Mouse (Mus musculus) kidney, embryonic 16.5 days (tissue): ENCODE data around the gene Cfap61. TPM values are rescaled to one million over a fixed set of nuclear protein-coding genes. Genes with fewer than 3 reads are reported as not detected.
A peak's percentile ranks its signal among the peaks of the same experiment; 100 is the strongest.

Experiments used
- ATAC-seq: fragments of 200-750 bp; cut with Nextera tagmentation; 2 replicates; pipeline ENCODE4 v1.8.0; 2017; ENCODE audit warnings: moderate TSS enrichment; ENCODE audit not compliant: low FRiP score, low TSS enrichment
- H3K27ac ChIP-seq: fragments of 300-500 bp; sonication (generic); 2 replicates; pipeline ENCODE4 v1.5.1; 2014; ENCODE audit warnings: low read length
- H3K27me3 ChIP-seq: fragments of 300-500 bp; sonication (generic); 2 replicates; pipeline ENCODE4 v1.6.1; 2014; ENCODE audit warnings: low read length, control low read depth, mixed read lengths; ENCODE audit not compliant: insufficient read depth
- H3K36me3 ChIP-seq: fragments of 300-500 bp; sonication (generic); 2 replicates; pipeline ENCODE4 v1.6.1; 2014; ENCODE audit warnings: low read length, control low read depth, mixed read lengths; ENCODE audit not compliant: insufficient read depth
- H3K4me1 ChIP-seq: fragments of 300-500 bp; sonication (generic); 2 replicates; pipeline ENCODE4 v1.6.1; 2014; ENCODE audit warnings: low read length, control low read depth, mixed read lengths; ENCODE audit not compliant: insufficient read depth
- H3K4me2 ChIP-seq: fragments of 300-500 bp; sonication (generic); replicated peaks from 2 replicates; pipeline ENCODE4 v1.6.1; 2014; ENCODE audit warnings: low read depth, low read length
- H3K4me3 ChIP-seq: fragments of 300-500 bp; sonication (generic); 2 replicates; pipeline ENCODE4 v1.5.1; 2014; ENCODE audit warnings: mild to moderate bottlenecking, low read length
- H3K9ac ChIP-seq: fragments of 300-500 bp; sonication (generic); replicated peaks from 2 replicates; pipeline ENCODE4 v1.6.1; 2014; ENCODE audit warnings: low read length
- H3K9me3 ChIP-seq: fragments of 300-500 bp; sonication (generic); 2 replicates; pipeline ENCODE4 v1.6.1; 2016; ENCODE audit warnings: low read length, control low read depth
- WGBS: fragments of 180-500 bp; shearing (Covaris S2); extraction: QIAGEN DNeasy Blood & Tissue Kit; methylation state at CpG from one replicate; pipeline ENCODE4 v1.1.7; 2014; 5-methylcytosine and 5-hydroxymethylcytosine counted together
- polyA plus RNA-seq: library from polyadenylated mRNA; unstranded; fragments of >200 nt; fragmentation: Nextera tagmentation; extraction: Ambion mirVana; gene quantifications from 2 replicates; pipeline ENCODE4 v1.2.1, GENCODE M21; 2015

Cfap61 gene
- polyA plus RNA-seq, 1 experiment from 2014 or later = 0.67 TPM

DNA sequence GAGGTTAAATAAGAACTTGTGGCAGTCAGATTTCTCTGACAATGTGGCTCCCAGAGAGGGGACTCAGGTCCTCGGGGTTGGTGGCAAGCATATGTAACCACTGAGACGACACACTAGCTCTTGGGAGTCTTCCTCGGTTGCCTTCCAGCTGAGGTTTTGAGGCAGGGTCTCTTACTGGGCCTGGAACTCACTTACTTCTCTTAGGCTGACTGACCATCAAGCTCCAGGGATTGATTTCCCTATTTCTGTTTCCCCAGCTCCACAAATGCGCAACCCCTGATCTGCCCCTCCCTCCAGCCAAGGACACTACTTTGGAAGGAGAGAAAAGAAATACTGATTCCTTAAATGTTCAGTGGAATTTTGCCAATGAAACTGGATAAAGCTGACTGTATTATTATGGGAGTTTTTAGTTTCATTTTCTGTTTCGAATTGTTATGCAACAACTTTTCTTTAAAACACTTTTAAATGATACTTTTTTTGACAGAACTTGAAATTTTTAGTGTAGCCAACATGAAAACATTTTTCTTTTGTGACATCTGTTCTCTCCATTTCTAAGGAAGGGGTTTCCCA is 63.5 kb downstream of the Cfap61 start:
- Histone ChIP-seq H3K27ac (no peak overlapping the region), H3K27me3 (no peaks in the 10 kb centered on the region), H3K4me2 (no peak overlapping the region), H3K36me3 (no peaks in the 10 kb centered on the region), H3K4me1 (no peaks in the 10 kb centered on the region), H3K9ac (no peak overlapping the region), H3K4me3 (no peak overlapping the region), H3K9me3 (no peaks in the 10 kb centered on the region)
- no peak for ATAC-seq
- WGBS = 83% methylated on average over 5 of the region's 5 CpGs

DNA sequence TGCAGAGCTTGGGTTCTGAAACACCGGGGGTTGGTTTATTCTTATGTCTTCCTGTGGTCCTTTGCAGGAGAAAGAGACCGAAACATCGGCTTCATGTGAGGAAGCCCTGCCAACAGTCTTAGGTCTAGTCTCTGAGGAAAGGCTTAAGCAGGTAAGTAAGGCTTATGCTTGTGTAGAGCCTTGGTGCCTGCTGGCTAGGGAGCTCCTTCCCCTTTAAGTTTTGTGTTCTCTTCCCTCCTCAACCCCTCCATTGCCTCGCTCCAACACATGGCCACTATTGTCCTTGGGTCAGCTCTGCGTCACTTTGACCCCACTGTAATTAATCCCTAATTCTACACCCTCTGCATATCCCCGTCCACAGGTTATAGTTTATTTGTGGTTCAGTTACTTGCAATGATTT is 74.2 kb downstream of the Cfap61 start:
- ATAC-seq = no peak

GRCm38 (mm10) chr2:146009596-146010349 is 75.2 kb downstream of the Cfap61 start:
- Histone ChIP-seq H3K36me3 (no peaks in the 10 kb centered on the region), H3K4me1 (0 out of 2 replicates have a peak, but pooled peaks cover 2% of the 10 kb centered on the region), H3K27me3 (no peaks in the 10 kb centered on the region), H3K9ac (no peak overlapping the region), H3K4me2 (no peak overlapping the region), H3K4me3 (no peak overlapping the region), H3K9me3 (no peaks in the 10 kb centered on the region), H3K27ac (no peak overlapping the region)
- 58% methylated on average over 2 of the region's 2 CpGs for WGBS
- no peak for ATAC-seq

More for the DNA sequence above, 74.2 kb downstream of the Cfap61 start:
- Histone ChIP-seq H3K9me3 (no peaks in the 10 kb centered on the region), H3K27ac (no peak overlapping the region), H3K36me3 (no peaks in the 10 kb centered on the region), H3K4me3 (no peak overlapping the region), H3K9ac (no peak overlapping the region), H3K4me1 (0 out of 2 replicates have a peak, but pooled peaks cover 2% of the 10 kb centered on the region), H3K4me2 (no peak overlapping the region), H3K27me3 (no peaks in the 10 kb centered on the region)
- 73% methylated on average over 6 of the region's 6 CpGs for WGBS

DNA sequence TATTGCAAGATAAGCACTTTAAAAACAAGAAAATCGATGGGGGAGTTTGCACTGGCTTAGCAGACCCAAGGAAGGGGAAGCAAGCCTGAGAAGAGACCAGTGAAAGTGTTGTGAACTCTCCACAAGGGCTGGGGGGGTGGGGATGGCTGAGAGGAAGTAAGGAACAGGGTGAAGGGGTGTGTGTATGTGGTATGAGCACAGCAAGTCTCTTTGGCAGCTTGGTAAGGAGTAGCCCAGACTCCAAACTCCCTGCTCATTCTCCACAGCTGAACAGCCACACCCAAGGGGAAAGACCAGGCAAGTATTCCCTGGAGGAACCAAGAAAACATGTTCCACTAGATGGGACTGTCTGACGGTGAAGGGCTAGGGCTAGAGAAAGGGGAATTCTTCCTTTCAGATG is 76.2 kb downstream of the Cfap61 start:
- Histone ChIP-seq H3K4me3 (no peak overlapping the region), H3K27ac (no peak overlapping the region), H3K4me2 (no peak overlapping the region), H3K9me3 (no peaks in the 10 kb centered on the region), H3K4me1 (0 out of 2 replicates have a peak, but pooled peaks cover 2% of the 10 kb centered on the region), H3K9ac (no peak overlapping the region), H3K27me3 (no peaks in the 10 kb centered on the region), H3K36me3 (no peaks in the 10 kb centered on the region)
- no peak; the same call in 1 of the 2 replicates for ATAC-seq
- 9% methylated on average over 2 of the region's 2 CpGs for WGBS

DNA sequence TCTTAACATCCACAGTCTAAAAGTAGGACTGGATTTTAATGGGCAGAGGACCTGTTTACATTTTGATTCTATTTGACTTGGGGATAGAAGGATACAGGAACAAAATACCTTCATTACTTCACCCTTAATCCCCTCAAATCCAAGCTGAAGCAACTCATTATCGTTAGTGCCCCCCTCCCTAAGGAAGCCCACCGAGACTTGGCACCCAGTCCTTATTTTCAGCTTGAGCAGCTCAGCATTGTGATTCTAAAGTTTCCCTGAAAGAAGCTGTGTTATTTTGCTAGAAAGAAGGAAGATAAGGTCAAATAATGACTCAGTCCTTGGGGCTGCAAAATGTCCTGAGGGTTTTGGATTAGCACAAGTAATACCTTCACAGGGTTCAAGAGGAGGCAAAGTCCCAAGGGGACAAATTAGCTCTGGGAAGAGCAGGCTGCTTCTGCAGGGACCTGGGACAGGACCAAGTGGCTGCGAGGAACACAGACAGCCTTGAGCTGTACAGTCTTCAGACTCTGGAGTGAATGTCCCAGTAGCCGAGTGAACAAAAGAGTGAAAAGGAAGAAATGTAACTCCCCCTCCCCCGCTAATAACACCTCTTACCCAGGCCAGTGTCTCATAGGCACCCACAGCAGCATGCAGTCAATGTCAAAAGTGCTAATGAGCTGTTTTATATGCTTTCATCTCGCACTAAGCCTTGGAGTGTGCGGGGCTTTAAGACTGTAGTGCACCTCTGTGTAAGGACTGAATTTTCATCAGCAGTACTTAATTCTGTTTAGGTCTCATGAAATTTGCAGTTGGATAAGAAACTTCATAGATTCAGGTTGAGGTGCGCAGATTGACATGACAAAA is 81.0 kb downstream of the Cfap61 start:
- WGBS = 59% methylated on average over 8 of the region's 8 CpGs
- Histone ChIP-seq H3K4me3 (no peak overlapping the region), H3K4me1 (0 out of 2 replicates have a peak, but pooled peaks cover 2% of the 10 kb centered on the region), H3K9me3 (no peaks in the 10 kb centered on the region), H3K9ac (no peak overlapping the region), H3K4me2 (no peak overlapping the region), H3K27ac (no peak overlapping the region), H3K27me3 (no peaks in the 10 kb centered on the region), H3K36me3 (no peaks in the 10 kb centered on the region)
- ATAC-seq = no peak

DNA sequence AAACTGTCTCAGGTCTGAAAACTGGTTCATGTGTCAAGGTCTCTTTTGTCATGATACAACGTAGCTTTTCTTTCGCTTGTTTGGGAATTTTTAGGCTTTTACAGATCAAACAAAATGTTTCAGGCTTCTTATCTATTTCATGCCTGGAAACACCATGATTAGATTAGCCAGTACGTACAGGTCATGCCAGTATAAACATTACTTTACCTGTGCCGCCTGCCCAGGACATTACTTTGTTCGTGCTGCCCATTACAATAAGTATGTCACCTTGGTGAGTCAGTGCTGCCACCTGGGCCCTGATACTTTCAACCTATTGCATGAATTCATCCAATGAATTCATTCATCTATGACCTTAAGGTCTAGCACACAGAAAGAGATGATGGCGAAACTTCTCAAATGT is 88.3 kb downstream of the Cfap61 start:
- no peaks in the 10 kb centered on the region for H3K9me3 ChIP-seq
- 84% methylated on average over 6 of the region's 6 CpGs for WGBS
- no peaks in the 10 kb centered on the region for H3K4me1 ChIP-seq
- H3K27me3 ChIP-seq = no peaks in the 10 kb centered on the region
- no peak overlapping the region for H3K9ac ChIP-seq
- no peaks in the 10 kb centered on the region for H3K36me3 ChIP-seq
- no peak overlapping the region for H3K4me3 ChIP-seq
- no peak overlapping the region for H3K27ac ChIP-seq
- ATAC-seq = no peak
- H3K4me2 ChIP-seq = no peak overlapping the region

DNA sequence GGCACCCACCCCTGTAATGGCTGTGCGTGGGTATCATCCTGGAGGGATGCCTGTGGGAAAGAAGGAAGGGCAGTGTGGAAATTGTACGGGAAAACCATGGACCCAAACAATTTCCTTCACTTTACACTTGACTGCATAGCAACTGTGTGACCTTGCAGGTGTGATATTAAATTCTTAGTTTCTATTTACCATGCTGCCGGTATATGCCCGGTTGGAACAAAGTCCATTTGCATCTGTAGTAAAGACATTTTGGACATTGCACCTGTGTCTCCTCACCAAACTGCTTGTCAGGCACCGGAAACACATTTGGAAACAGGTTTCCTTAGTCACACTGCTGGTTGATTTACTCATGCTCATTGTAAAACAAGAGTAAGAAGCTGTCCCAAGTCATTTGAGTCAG is 109.1 kb downstream of the Cfap61 start:
- peaks cover 5% of the 10 kb centered on the region; the same call in 1 of the 2 replicates for H3K4me1 ChIP-seq
- H3K27ac ChIP-seq = no peak overlapping the region
- 80% methylated on average over 5 of the region's 5 CpGs for WGBS
- no peaks in the 10 kb centered on the region for H3K9me3 ChIP-seq
- ATAC-seq = no peak
- H3K27me3 ChIP-seq = no peaks in the 10 kb centered on the region
- H3K4me2 ChIP-seq = no peak overlapping the region
- no peaks in the 10 kb centered on the region for H3K36me3 ChIP-seq
- no peak overlapping the region for H3K9ac ChIP-seq
- H3K4me3 ChIP-seq = no peak overlapping the region

- Histone ChIP-seq H3K4me3 (no peak overlapping the region), H3K27ac (no peak overlapping the region), H3K4me2 (peak overlapping the region; percentile 36), H3K4me1 (peaks cover 5% of the 10 kb centered on the region; the same call in 1 of the 2 replicates), H3K27me3 (no peaks in the 10 kb centered on the region), H3K36me3 (no peaks in the 10 kb centered on the region), H3K9me3 (no peaks in the 10 kb centered on the region), H3K9ac (no peak overlapping the region)
- 0 out of 2 replicates have a peak, but pooled peaks have one; percentile 32 for ATAC-seq
- WGBS = 28% methylated on average over 24 of the region's 24 CpGs
These were observed 110.6 kb downstream of the Cfap61 start for GRCm38 (mm10) chr2:146044926-146045890.

GRCm38 (mm10) chr2:146047691-146048090 is 113.1 kb downstream of the Cfap61 start:
- no peak overlapping the region for H3K4me2 ChIP-seq
- H3K9me3 ChIP-seq = no peaks in the 10 kb centered on the region
- H3K27ac ChIP-seq = no peak overlapping the region
- no peak overlapping the region for H3K9ac ChIP-seq
- H3K4me3 ChIP-seq = no peak overlapping the region
- H3K36me3 ChIP-seq = no peaks in the 10 kb centered on the region
- ATAC-seq = no peak
- WGBS = 84% methylated on average over 4 of the region's 4 CpGs
- H3K4me1 ChIP-seq = peaks cover 5% of the 10 kb centered on the region; the same call in 1 of the 2 replicates
- no peaks in the 10 kb centered on the region for H3K27me3 ChIP-seq
